Mouse (Mus musculus): ENCODE data around the gene Atp13a2.

Gene Atp13a2

GRCm38 (mm10) chr4:141005983-141006382, 19.3 kb downstream of the Atp13a2 start:
- peak; percentile 65 to 76 for DNase-seq

- peak; percentile 46 to 56 for DNase-seq
Observed at GRCm38 (mm10) chr4:141008028-141008427, 21.4 kb downstream of the Atp13a2 start.

GRCm38 (mm10) chr4:141010118-141010517, 23.4 kb downstream of the Atp13a2 start, which contains the start of gene Mfap2:
TSS of gene Mfap2 (plus strand) at chr4:141010418.
- no peak for DNase-seq

GRCm38 (mm10) chr4:141010526-141010925, 23.9 kb downstream of the Atp13a2 start:
- no peak for DNase-seq

- DNase-seq = no peak
Observed at GRCm38 (mm10) chr4:141010941-141011429, 24.3 kb downstream of the Atp13a2 start.

GRCm38 (mm10) chr4:141011556-141012328, 25.1 kb downstream of the Atp13a2 start:
- peak; percentile 60 to 70 for DNase-seq

- DNase-seq = no peak
Observed at GRCm38 (mm10) chr4:141012558-141012957, 25.9 kb downstream of the Atp13a2 start.

- DNase-seq = no peak
Observed at GRCm38 (mm10) chr4:141014114-141014513, 27.4 kb downstream of the Atp13a2 start.

GRCm38 (mm10) chr4:141014856-141015255, 28.2 kb downstream of the Atp13a2 start:
- peak in 1 of 2 experiments; percentile 3 for DNase-seq

- peak in 1 of 2 experiments; percentile 3 for DNase-seq
Observed at GRCm38 (mm10) chr4:141015356-141015755, 28.7 kb downstream of the Atp13a2 start.

- peak in 1 of 2 experiments; percentile 23 for DNase-seq
Observed at GRCm38 (mm10) chr4:141016311-141016710, 29.6 kb downstream of the Atp13a2 start.

- no peak for DNase-seq
Observed at GRCm38 (mm10) chr4:141017657-141018436, 31.2 kb downstream of the Atp13a2 start.

GRCm38 (mm10) chr4:141020220-141020619, 33.5 kb downstream of the Atp13a2 start:
- DNase-seq = no peak

- DNase-seq = peak; percentile 39 to 43
Observed at GRCm38 (mm10) chr4:141020811-141021613, 34.3 kb downstream of the Atp13a2 start.

- DNase-seq = peak; percentile 57 to 61
Observed at GRCm38 (mm10) chr4:141021614-141021929, 34.9 kb downstream of the Atp13a2 start.

GRCm38 (mm10) chr4:141024052-141024451, 37.4 kb downstream of the Atp13a2 start:
- no peak for DNase-seq

- no peak for DNase-seq
Observed at GRCm38 (mm10) chr4:141024992-141025391, 38.3 kb downstream of the Atp13a2 start.

- DNase-seq = peak in 1 of 2 experiments; percentile 52
Observed at GRCm38 (mm10) chr4:141030541-141031206, 44.0 kb downstream of the Atp13a2 start.

GRCm38 (mm10) chr4:141031733-141032132, 45.1 kb downstream of the Atp13a2 start:
- DNase-seq = peak; percentile 87 to 88

- DNase-seq = peak in 1 of 2 experiments; percentile 51
Observed at GRCm38 (mm10) chr4:141033606-141034549, 47.2 kb downstream of the Atp13a2 start.

- DNase-seq = no peak
Observed at GRCm38 (mm10) chr4:141041117-141041516, 54.4 kb downstream of the Atp13a2 start.
